ENCODE assay signal across 22 mouse cellular contexts in genomic region chr2:77641521-77642170, GRCm38 (mm10).
A peak's percentile ranks its signal among the peaks of the same experiment; 100 is the strongest.
DNase-seq lines count a peak whose midpoint lies in the region; ATAC-seq and TF ChIP-seq lines count a peak whose summit lies in the region.
"Had no signal": no experiment of that assay in that cellular context is flagged by ENCODE, and none has a peak within 500 bp of the region (broad histone marks: within the 10 kb centered on the region; RNA-seq: fewer than 3 reads in every experiment).

No protein-coding gene starts in this region.

- H3K27ac ChIP-seq in left cerebral cortex, adult 2 months, result peak overlapping the region; percentile 50; the same call in 1 of the 2 replicates
- H3K27ac ChIP-seq in bone marrow macrophage, adult 2 months (ENCODE audit: insufficient read depth, low read depth, low read length), result peak overlapping the region; percentile 2; the same call in 1 of the 2 replicates
- H3K27ac ChIP-seq: embryonic facial prominence, embryonic 12.5 days; forebrain, embryonic 15.5 days; hindbrain, embryonic 10.5 days; hindbrain, embryonic 14.5 days had no signal

- no peaks in the 10 kb centered on the region for H3K4me1 ChIP-seq in bone marrow macrophage, adult 2 months (ENCODE audit: control insufficient read depth, insufficient read depth, low read length)
- H3K4me1 ChIP-seq: embryonic facial prominence, embryonic 12.5 days; forebrain, embryonic 15.5 days; hindbrain, embryonic 10.5 days had no signal

- DNase-seq in frontal cortex, postnatal 25 days (ENCODE audit: low spot score in 2 of 2), result no peak
- no peak for DNase-seq in left cerebral cortex, adult 2 months (ENCODE audit: extremely low spot score in 1 of 2, low spot score in 2 of 2)
- no peak for DNase-seq in left cerebral cortex, adult 11 months (ENCODE audit: low spot score)
- peak; percentile 15 for DNase-seq in right cerebral cortex, postnatal 25 days
- no peak for DNase-seq in adrenal gland, postnatal 10 days
- DNase-seq in spleen, adult 12 weeks (ENCODE audit: low spot score), result no peak
- DNase-seq: adrenal gland, postnatal 36 days; B cell, adult 2 months; cerebellum, adult 11-12 months; cerebellum, adult 9-10 months; cerebellum, postnatal 25 days; gastrocnemius, postnatal 25 days had no signal

- TF ChIP-seq CTCF in left cerebral cortex, adult 2 months (IDR thresholded peaks at IDR 0.05), result no peak
- TF ChIP-seq CTCF in bone marrow macrophage, adult 2 months (IDR thresholded peaks at IDR 0.05; ENCODE audit: low read depth, low read length), result no peak

- no peak overlapping the region for H3K4me3 ChIP-seq in left cerebral cortex, adult 2 months
- H3K4me3 ChIP-seq in bone marrow macrophage, adult 2 months (ENCODE audit: insufficient read depth, low read length), result no peak overlapping the region
- H3K4me3 ChIP-seq: embryonic facial prominence, embryonic 12.5 days; forebrain, embryonic 15.5 days; heart, embryonic 12.5 days; hindbrain, embryonic 10.5 days had no signal

- ATAC-seq in frontal cortex, adult (ENCODE audit: low TSS enrichment), result peak; percentile 93
- ATAC-seq: activated CD4-positive, CD25-positive, alpha-beta regulatory T cell, adult 4 months; CD4-positive, CD25-positive, alpha-beta regulatory T cell, adult 4 months; forebrain, embryonic 15.5 days; Patski had no signal

- intact Hi-C loops in left cerebral cortex, adult 2 months (cut with DNase I), result no loop called here

- no peak for TF ChIP-seq POLR2A in bone marrow macrophage, adult 2 months (IDR thresholded peaks at IDR 0.05; ENCODE audit: borderline replicate concordance, low read depth, low read length)
